In the genomic region with DNA sequence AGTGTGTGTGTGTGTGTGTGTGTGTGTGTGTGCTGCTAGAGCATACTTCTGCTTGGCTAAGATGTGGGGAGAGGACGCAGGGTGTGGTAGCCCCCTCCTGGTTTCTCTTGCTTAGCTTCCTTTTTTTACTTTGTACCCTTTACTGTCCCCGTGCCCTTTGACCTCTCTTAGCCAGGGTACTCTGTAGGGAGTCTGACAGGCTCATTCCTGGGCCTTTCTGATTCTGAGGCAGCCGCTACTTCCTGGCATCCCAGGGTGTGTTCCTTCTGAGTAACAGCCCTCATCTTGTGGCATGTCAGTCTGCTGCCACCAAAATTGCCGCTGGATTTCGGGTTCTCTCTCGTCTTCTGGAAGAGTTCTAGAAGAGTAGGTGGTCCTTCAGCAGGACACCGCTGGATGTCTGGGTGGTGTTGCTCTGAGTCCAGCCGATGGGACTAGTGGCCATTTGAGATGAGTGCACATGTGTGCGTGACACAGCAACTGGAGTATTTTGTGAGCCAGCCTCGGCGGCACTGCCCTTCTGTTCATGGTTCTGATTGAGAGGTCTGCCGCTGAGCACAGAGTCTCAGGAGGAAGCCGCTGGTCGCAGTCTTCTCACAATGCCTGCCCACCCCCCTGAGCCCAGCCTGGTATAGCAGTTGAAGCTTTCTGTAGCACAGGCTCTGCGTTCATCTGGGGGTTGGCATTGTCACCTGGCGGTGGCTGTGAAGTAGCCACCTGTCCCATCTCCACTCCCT, we compare ENCODE assay signal across 8 mouse cellular contexts. TPM values are rescaled to one million over a fixed set of nuclear protein-coding genes. Genes with fewer than 3 reads are reported as not detected.
DNase-seq lines count a peak whose midpoint lies in the region; ATAC-seq lines count a peak whose summit lies in the region.

No protein-coding gene starts in this region.

- H3K9ac ChIP-seq in lung, embryonic 16.5 days (ENCODE audit: low read length): peak overlapping the region; percentile 21; the same call in 1 of the 2 replicates
- peak overlapping the region; percentile 61 for H3K9ac ChIP-seq in hindbrain, embryonic 13.5 days
- H3K9ac ChIP-seq in midbrain, embryonic 12.5 days (replicated peaks): peak overlapping the region; percentile 4; the same call in 1 of the 2 replicates

- no peak for DNase-seq in lung, postnatal 4 days
- peak; percentile 57 for DNase-seq in embryo, embryonic 10.5 days (ENCODE audit: low spot score)
- DNase-seq in urinary bladder, postnatal 10 days (ENCODE audit: low spot score): no peak
- no peak for DNase-seq in layer of hippocampus, adult 9-11 months
- DNase-seq in kidney, adult 9 months: no peak

- ATAC-seq in lung, embryonic 16.5 days (ENCODE audit: low read depth): peak; percentile 30; the same call in 1 of the 2 replicates
- peak; percentile 38 for ATAC-seq in hindbrain, embryonic 13.5 days (ENCODE audit: low FRiP score)
- ATAC-seq in midbrain, embryonic 12.5 days (ENCODE audit: low FRiP score, low read depth): peak; percentile 49

- H3K4me1 ChIP-seq in lung, embryonic 16.5 days (replicated peaks; ENCODE audit: control insufficient read depth, insufficient read depth, low read length): peaks cover 40% of the 10 kb centered on the region
- H3K4me1 ChIP-seq in hindbrain, embryonic 13.5 days (replicated peaks): peaks cover 81% of the 10 kb centered on the region
- peaks cover 65% of the 10 kb centered on the region for H3K4me1 ChIP-seq in midbrain, embryonic 12.5 days

- H3K27ac ChIP-seq in lung, embryonic 16.5 days (ENCODE audit: low read length): peak overlapping the region; percentile 83
- H3K27ac ChIP-seq in hindbrain, embryonic 13.5 days: peak overlapping the region; percentile 90
- peak overlapping the region; percentile 77 for H3K27ac ChIP-seq in midbrain, embryonic 12.5 days (replicated peaks)

- H3K4me3 ChIP-seq in lung, embryonic 16.5 days (ENCODE audit: low read length): peak overlapping the region; percentile 4; the same call in 1 of the 2 replicates
- peak overlapping the region; percentile 19 for H3K4me3 ChIP-seq in hindbrain, embryonic 13.5 days
- H3K4me3 ChIP-seq in midbrain, embryonic 12.5 days: peak overlapping the region; percentile 14; the same call in 1 of the 2 replicates

- no peaks in the 10 kb centered on the region for H3K9me3 ChIP-seq in lung, embryonic 16.5 days (ENCODE audit: control insufficient read depth, low read length)
- no peaks in the 10 kb centered on the region for H3K9me3 ChIP-seq in hindbrain, embryonic 13.5 days
- 0 out of 2 replicates have a peak, but pooled peaks cover 1% of the 10 kb centered on the region for H3K9me3 ChIP-seq in midbrain, embryonic 12.5 days

- H3K36me3 ChIP-seq in lung, embryonic 16.5 days (ENCODE audit: control insufficient read depth, insufficient read depth, low read length): no peaks in the 10 kb centered on the region
- H3K36me3 ChIP-seq in hindbrain, embryonic 13.5 days: no peaks in the 10 kb centered on the region
- H3K36me3 ChIP-seq in midbrain, embryonic 12.5 days: no peaks in the 10 kb centered on the region

- WGBS in lung, embryonic 16.5 days: 17% methylated on average over 16 of the region's 16 CpGs
- WGBS in hindbrain, embryonic 13.5 days: 9% methylated on average over 16 of the region's 16 CpGs
- 7% methylated on average over 16 of the region's 16 CpGs for WGBS in midbrain, embryonic 12.5 days

- H3K27me3 ChIP-seq in lung, embryonic 16.5 days (ENCODE audit: control insufficient read depth, insufficient read depth, low read depth, low read length): no peaks in the 10 kb centered on the region
- H3K27me3 ChIP-seq in hindbrain, embryonic 13.5 days: no peaks in the 10 kb centered on the region
- H3K27me3 ChIP-seq in midbrain, embryonic 12.5 days: no peaks in the 10 kb centered on the region

- peak overlapping the region; percentile 37 for H3K4me2 ChIP-seq in lung, embryonic 16.5 days (ENCODE audit: low read depth, low read length)
- peak overlapping the region; percentile 47 for H3K4me2 ChIP-seq in hindbrain, embryonic 13.5 days
- H3K4me2 ChIP-seq in midbrain, embryonic 12.5 days (replicated peaks): peak overlapping the region; percentile 39

RNA-seq across cellular contexts. Expression of gene Prrc2b, which starts 16.3 kb away (rescaled TPM):
- polyA plus RNA-seq in lung, embryonic 16.5 days (2015; fragmentation: Nextera tagmentation; extraction: Ambion mirVana): 24.7 and 26.9 TPM in 2 replicates
- 65.8 and 68.8 TPM in 2 replicates for polyA plus RNA-seq in hindbrain, embryonic 13.5 days (2015; fragmentation: Nextera tagmentation; extraction: Ambion mirVana)
- polyA plus RNA-seq in midbrain, embryonic 12.5 days (2016; fragmentation: Nextera tagmentation; extraction: Ambion mirVana): 99.1 and 121 TPM in 2 replicates

Comparison
In these comparisons a context has a peak if more than half of its experiments do, and no peak if none do; other contexts are left out.
1. H3K9ac ChIP-seq: peak in every context shown above with its lines; median percentile 61 in hindbrain, embryonic 13.5 days; 21 in lung, embryonic 16.5 days; 4 in midbrain, embryonic 12.5 days.